Mouse (Mus musculus) gastrocnemius, postnatal 10 days (tissue): ENCODE results near the gene Olfr661. TPM values are rescaled to one million over a fixed set of nuclear protein-coding genes. Genes with fewer than 3 reads are reported as not detected.

Source experiments
- DNase-seq: peaks from one replicate; pipeline ENCODE4 v3.0.0; 2021; ENCODE audit warnings: mixed read lengths
- long read RNA-seq, 2 experiments: library from polyadenylated mRNA; stranded (forward); transcript quantifications; one replicate each; pipeline ENCODE4 v2.0.0; 2021
- total RNA-seq, 2 experiments: library from RNA; stranded (reverse); gene quantifications; 2 replicates each; pipeline ENCODE4 v1.2.3; 2021

Gene Olfr661
- total RNA-seq = not detected
- long read RNA-seq, experiment 1 = 0 reads
- long read RNA-seq, experiment 2 = 0 reads

DNA sequence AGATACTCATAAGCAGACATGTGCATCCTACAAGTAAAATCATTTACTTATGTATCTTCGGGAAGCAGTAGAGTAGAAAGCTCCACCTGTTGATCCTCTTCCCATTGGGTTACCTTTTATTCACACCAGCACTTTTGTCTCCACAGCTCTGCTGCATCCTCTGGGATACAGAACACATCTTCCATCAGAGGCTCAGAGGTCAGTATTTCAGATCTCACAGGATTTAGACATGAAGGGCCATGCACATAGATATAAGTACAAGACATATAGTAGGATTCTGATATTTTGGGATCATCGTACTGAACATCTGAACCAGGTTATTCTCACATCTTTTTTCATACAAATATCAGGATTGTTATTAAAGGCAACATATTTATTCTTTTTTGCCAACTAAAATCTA lies at the start of gene Olfr661:
Olfr661 (plus strand) TSS at position 301 of the 400 bp plus-strand sequence.
- DNase-seq = no peak

GRCm38 (mm10) chr7:104646841-104647482 lies 39.3 kb upstream of the Olfr661 start, which contains the start of gene Olfr658:
Olfr658 (minus strand) TSS chr7:104647305.
- no peak for DNase-seq

GRCm38 (mm10) chr7:104666453-104666852 lies 19.8 kb upstream of the Olfr661 start, which contains the start of gene Olfr659:
Olfr659 (plus strand) TSS chr7:104666753.
- no peak for DNase-seq

Other genes with a start within 250 kb of the Olfr661 start
- gene Trim30a, start 221.3 kb upstream of the Olfr661 start, total RNA-seq = 1 to 10 TPM in 1 of 2 experiments, under 1 TPM in 1; 0.82 to 1.3 TPM
- gene Trim30d, start 178.7 kb upstream of the Olfr661 start, total RNA-seq = under 1 TPM; 0.38 to 0.90 TPM
- gene Olfr651, start 136.4 kb upstream of the Olfr661 start, total RNA-seq = not detected
- gene Olfr652, start 125.6 kb upstream of the Olfr661 start, total RNA-seq = not detected
- gene Olfr653, start 109.2 kb upstream of the Olfr661 start, total RNA-seq = not detected
- gene Olfr654, start 99.5 kb upstream of the Olfr661 start, total RNA-seq = not detected
- gene Olfr655, start 84.7 kb upstream of the Olfr661 start, total RNA-seq = not detected
- gene Olfr656, start 72.5 kb upstream of the Olfr661 start, total RNA-seq = not detected
- not detected for gene Olfr657, start 61.7 kb upstream of the Olfr661 start, total RNA-seq
- not detected for gene Olfr658, start 39.2 kb upstream of the Olfr661 start, total RNA-seq
- not detected for gene Olfr659, start 19.7 kb upstream of the Olfr661 start, total RNA-seq
- not detected for gene Usp17le, start 91.0 kb downstream of the Olfr661 start, total RNA-seq
- gene Usp17lb, start 156.1 kb downstream of the Olfr661 start, total RNA-seq = not detected
- not detected for gene Usp17la, start 170.5 kb downstream of the Olfr661 start, total RNA-seq
- gene Olfr665, start 191.5 kb downstream of the Olfr661 start, total RNA-seq = not detected
- not detected for gene Olfr666, start 209.5 kb downstream of the Olfr661 start, total RNA-seq
- not detected for gene Olfr667, start 235.0 kb downstream of the Olfr661 start, total RNA-seq
- gene Olfr668, start 241.6 kb downstream of the Olfr661 start, total RNA-seq = not detected
- not detected for gene Olfr669, start 247.7 kb downstream of the Olfr661 start, total RNA-seq